Mouse (Mus musculus) CD4-positive helper T cell, adult 2 months (primary cell): ENCODE data around the gene Phf13.

Experiments
- DNase-seq: peaks from one replicate; pipeline ENCODE4 v3.0.0-alpha.2; 2012; ENCODE audit warnings: low read depth, missing footprints, low spot score

Phf13 gene

GRCm38 (mm10) chr4:151993035-151993434 lies 3.0 kb downstream of the Phf13 start:
- DNase-seq, result no peak

DNA sequence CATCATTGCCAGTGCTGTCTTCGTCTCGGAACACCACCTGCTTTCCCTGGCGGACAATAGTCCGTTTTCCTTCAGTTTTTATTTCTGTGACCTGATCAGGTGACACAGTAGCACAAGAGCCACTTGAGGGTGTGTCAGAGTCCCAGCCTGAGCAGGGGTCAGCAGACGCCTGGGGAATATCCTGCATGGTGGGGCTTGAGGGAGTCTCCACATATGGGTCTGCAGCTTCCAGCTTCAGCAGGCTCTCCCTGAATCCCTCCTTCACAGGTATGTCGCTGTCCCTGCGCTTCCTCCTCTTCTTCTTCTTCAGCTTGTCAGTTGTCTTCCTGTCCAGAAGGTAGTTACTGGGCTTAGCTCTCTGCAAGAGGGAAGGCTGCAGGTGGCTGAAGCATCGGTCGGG lies 4.0 kb downstream of the Phf13 start:
- DNase-seq, result no peak

GRCm38 (mm10) chr4:151989110-151989488 lies 7.0 kb downstream of the Phf13 start:
- peak; percentile 40 for DNase-seq

- peak; percentile 85 for DNase-seq
Measured at GRCm38 (mm10) chr4:151988342-151989109, 7.5 kb downstream of the Phf13 start, which contains the start of gene Thap3. Gene Thap3, minus strand, starts transcription at chr4:151988997.

- DNase-seq, result no peak
Measured at GRCm38 (mm10) chr4:151988014-151988341, 8.1 kb downstream of the Phf13 start.

DNA sequence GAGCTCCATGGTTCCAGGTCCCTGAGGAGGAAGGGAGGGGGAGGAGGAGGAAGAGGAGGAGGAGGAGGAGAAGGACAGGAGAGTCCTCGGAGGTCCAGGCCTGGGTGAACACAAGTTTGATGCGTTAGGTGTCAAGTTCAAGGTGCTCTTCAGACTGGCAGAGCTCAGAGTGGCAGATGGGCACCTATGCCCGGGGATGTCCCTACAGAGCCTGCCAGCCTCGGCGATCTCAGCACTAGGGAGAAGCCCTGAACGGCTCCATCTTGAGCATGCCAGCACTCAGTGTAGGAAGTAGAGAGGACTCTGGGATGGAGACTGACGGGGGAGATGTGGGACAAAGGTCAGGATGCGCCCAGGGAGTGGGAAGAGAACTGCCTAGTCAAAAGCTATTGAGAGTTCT lies 9.4 kb downstream of the Phf13 start:
- DNase-seq, result no peak

DNA sequence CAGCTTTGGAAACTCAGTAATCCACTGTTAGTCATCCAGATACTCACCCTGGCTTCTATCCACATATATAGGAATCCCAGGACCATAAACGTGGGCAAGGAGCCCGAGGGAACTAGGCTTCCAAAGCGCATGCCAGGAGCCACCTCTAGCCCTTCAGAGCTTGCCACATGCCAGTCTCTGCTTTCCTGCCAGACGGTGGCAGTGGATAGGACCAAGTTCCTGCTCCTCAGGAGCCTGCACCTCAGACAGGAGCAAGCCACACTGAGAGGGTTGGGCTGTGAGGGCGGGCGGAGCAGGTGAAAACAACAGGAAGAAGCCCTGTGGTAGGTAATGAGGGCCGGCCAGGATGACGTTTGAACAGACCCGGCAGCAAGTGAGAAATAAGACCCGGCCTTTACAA lies 10.2 kb downstream of the Phf13 start:
- DNase-seq, result peak; percentile 83

GRCm38 (mm10) chr4:151983560-151983959 lies 12.5 kb downstream of the Phf13 start:
- DNase-seq, result no peak

DNA sequence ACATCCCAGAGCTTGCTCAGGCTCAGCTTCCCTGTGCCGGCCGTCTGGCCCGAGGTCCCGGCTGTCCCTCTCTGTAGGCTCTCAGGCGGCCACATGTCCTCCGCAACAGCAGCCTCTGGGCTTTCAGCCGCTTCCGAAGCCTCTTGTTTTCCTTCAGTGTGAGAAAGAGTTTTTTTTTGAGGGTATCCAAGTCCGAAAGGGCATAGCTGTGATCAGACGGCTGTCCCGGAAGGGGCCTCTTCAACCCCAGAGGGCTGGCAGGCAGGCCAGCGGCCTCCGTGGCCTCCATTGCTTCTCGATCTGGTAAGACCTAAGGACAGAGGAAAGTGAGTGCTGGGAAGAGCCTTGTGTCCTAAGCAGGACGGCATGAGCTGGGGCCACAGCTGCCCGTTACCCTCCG lies 13.0 kb downstream of the Phf13 start:
- DNase-seq, result no peak

DNA sequence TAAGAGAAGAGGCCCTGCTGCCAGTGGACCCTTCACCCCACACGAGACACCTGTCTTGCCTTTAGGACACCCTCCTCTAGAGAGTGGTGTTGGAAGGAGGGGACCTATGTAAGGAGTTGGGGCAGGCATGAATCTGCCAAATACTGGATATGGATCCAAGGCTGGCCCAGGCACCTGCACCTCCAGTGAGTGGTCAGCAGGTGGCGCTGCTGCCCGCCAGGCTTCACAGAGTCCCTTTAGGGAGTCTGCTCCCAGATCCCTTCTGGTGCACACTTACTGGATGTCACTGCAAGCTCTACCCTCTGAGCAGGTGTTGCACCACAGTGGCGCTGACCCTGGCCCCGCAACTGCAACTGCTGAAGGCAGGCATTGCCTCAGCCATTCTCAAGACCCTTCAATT lies 14.7 kb downstream of the Phf13 start:
- peak; percentile 78 for DNase-seq

DNA sequence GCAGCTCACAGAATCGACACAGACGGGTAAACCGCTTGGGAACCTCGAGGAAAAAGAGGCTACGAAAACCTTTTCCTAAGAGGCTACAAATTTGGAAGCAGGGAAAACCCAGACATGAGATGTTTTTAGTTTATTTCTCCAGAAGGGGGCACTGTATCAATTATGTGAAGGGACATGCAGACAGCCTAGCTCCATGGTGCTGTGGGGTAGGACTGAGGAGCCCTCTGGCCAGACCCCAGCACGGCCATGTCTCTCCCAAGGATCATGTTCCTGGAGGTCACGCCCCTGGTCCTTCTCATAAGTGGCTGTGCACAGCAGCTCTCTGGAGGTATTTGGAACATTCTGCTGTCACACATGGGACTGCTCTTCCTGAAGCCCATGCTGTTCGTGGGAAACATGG lies 15.4 kb downstream of the Phf13 start:
- DNase-seq, result no peak

- DNase-seq, result peak; percentile 72
Measured at GRCm38 (mm10) chr4:151977748-151978147, 18.3 kb downstream of the Phf13 start.

- DNase-seq, result no peak
Measured at GRCm38 (mm10) chr4:151975441-151975840, 20.6 kb downstream of the Phf13 start.

- DNase-seq, result peak; percentile 43
Measured at GRCm38 (mm10) chr4:151972221-151972967, 23.7 kb downstream of the Phf13 start.

GRCm38 (mm10) chr4:151968204-151968921 lies 27.7 kb downstream of the Phf13 start:
- DNase-seq, result no peak

- no peak for DNase-seq
Measured at GRCm38 (mm10) chr4:151962817-151963216, 33.2 kb downstream of the Phf13 start.

DNA sequence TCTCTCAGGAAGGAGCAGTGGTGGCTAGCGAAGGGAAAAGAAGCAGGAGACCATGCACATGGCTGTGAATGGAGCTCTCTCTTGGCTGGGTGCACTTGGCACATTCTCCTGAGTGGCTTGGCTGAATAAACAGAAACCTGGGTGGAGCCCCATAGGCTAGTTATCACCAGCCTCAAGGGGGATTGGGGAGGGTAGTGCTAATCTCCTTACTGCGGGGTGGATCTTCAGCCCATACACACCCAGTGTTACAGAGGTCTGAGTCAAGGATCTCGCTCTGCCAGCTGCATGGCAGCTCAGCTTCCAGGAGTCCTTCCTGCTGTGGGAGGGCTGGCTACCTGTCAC lies 35.6 kb downstream of the Phf13 start:
- DNase-seq, result no peak

DNA sequence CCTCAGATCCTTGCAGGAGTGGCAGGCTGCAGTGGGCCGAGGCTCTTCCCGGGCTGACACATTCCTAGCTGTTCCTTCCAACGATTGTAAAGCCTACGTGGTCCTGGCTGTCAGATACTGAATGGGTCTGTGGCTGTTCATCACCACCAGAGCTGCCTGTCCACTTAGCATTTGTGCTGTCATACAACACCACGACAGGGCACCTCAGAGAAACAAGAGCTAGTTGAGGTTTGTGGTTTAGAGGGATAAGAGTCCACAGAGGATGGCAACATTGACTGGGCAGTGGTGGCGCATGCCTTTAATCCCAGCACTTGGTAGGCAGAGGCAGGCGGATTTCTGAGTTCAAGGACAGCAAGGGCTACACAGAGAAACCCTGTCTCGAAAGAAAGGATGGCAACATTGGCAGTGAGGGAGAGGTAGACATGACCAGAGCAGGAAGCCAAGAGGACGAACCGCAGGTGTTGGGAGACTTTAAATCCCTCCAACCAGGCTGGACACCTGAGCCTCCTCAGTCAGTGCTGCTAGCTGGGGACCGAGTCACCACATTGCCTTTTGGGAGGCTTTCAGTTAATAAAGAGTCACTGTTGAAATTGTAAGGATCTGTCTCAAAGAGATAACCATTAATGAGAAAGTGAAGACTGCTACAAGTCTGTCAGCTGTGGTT lies 36.1 kb downstream of the Phf13 start:
- DNase-seq, result no peak

GRCm38 (mm10) chr4:151957584-151958315 lies 38.3 kb downstream of the Phf13 start:
- DNase-seq, result no peak

GRCm38 (mm10) chr4:151955791-151956190 lies 40.3 kb downstream of the Phf13 start:
- DNase-seq, result no peak

GRCm38 (mm10) chr4:151953209-151953608 lies 42.8 kb downstream of the Phf13 start:
- DNase-seq, result no peak
